Mouse (Mus musculus) midbrain, embryonic 11.5 days (tissue): ENCODE results near the gene Pvr. TPM values are rescaled to one million over a fixed set of nuclear protein-coding genes. Genes with fewer than 3 reads are reported as not detected.

ENCODE experiments used
- ATAC-seq: fragments of 200-750 bp; cut with Nextera tagmentation; 2 replicates; pipeline ENCODE4 v1.8.0; 2017; ENCODE audit warnings: moderate TSS enrichment, moderate library complexity; ENCODE audit not compliant: low FRiP score
- DNase-seq: peaks from one replicate; pipeline ENCODE4 v3.0.0; 2015; ENCODE audit warnings: low spot score; ENCODE audit errors: missing footprints
- H3K27ac ChIP-seq: fragments of 300-500 bp; sonication (generic); 2 replicates; pipeline ENCODE4 v1.5.1; 2014; ENCODE audit warnings: low read depth, low read length
- H3K27me3 ChIP-seq: fragments of 300-500 bp; sonication (generic); 2 replicates; pipeline ENCODE4 v1.6.1; 2014; ENCODE audit warnings: mild to moderate bottlenecking, low read length, moderate library complexity, mixed read lengths; ENCODE audit not compliant: control insufficient read depth, insufficient read depth
- H3K36me3 ChIP-seq: fragments of 300-500 bp; sonication (generic); 2 replicates; pipeline ENCODE4 v1.6.1; 2014; ENCODE audit warnings: mild to moderate bottlenecking, low read length, moderate library complexity, mixed read lengths; ENCODE audit not compliant: control insufficient read depth, insufficient read depth
- H3K4me1 ChIP-seq: fragments of 300-500 bp; sonication (generic); 2 replicates; pipeline ENCODE4 v1.6.1; 2014; ENCODE audit warnings: low read length; ENCODE audit not compliant: control insufficient read depth, insufficient read depth
- H3K4me2 ChIP-seq: fragments of 300-500 bp; sonication (generic); 2 replicates; pipeline ENCODE4 v1.6.1; 2014; ENCODE audit warnings: mild to moderate bottlenecking, moderate library complexity
- H3K4me3 ChIP-seq: fragments of 300-500 bp; sonication (generic); 2 replicates; pipeline ENCODE4 v1.5.1; 2014; ENCODE audit warnings: low read depth, low read length
- H3K9ac ChIP-seq: fragments of 300-500 bp; sonication (generic); 2 replicates; pipeline ENCODE4 v1.6.1; 2014; ENCODE audit warnings: low read length
- H3K9me3 ChIP-seq: fragments of 300-500 bp; sonication (generic); 2 replicates; pipeline ENCODE4 v1.6.1; 2016; ENCODE audit warnings: low read length; ENCODE audit not compliant: control insufficient read depth
- WGBS: fragments of 180-500 bp; shearing (Covaris S2); extraction: QIAGEN DNeasy Blood & Tissue Kit; methylation state at CpG from one replicate; pipeline ENCODE4 v1.1.7; 2014; 5-methylcytosine and 5-hydroxymethylcytosine counted together
- polyA plus RNA-seq: library from polyadenylated mRNA; unstranded; fragments of >200 nt; fragmentation: Nextera tagmentation; extraction: Ambion mirVana; gene quantifications from 2 replicates; pipeline ENCODE4 v1.2.1, GENCODE M21; 2014

The Pvr gene
- 2.8 and 3.0 TPM in 2 replicates for polyA plus RNA-seq

GRCm38 (mm10) chr7:19920506-19921261 lies at the start of gene Pvr:
Gene Pvr (minus strand): TSS chr7:19921160.
- H3K4me3 ChIP-seq, result peak within 1 kb of the TSS; percentile 62
- WGBS, result 0% methylated on average over 60 of the region's 60 CpGs
- DNase-seq (peak; percentile 97), ATAC-seq (peak; percentile 84)
- no peaks in the 10 kb centered on the region for H3K36me3 ChIP-seq
- H3K9ac ChIP-seq, result peak within 1 kb of the TSS; percentile 73
- H3K27ac ChIP-seq, result no peak within 1 kb of the TSS
- H3K4me2 ChIP-seq, result peak within 1 kb of the TSS; percentile 79
- H3K4me1 ChIP-seq, result peaks cover 2% of the 10 kb centered on the region; the same call in 1 of the 2 replicates
- H3K9me3 ChIP-seq, result no peaks in the 10 kb centered on the region
- no peaks in the 10 kb centered on the region for H3K27me3 ChIP-seq

GRCm38 (mm10) chr7:19970196-19970595 lies 49.2 kb upstream of the Pvr start:
- no peak overlapping the region for H3K9ac ChIP-seq
- ATAC-seq (no peak), DNase-seq (no peak)
- no peaks in the 10 kb centered on the region for H3K4me1 ChIP-seq
- H3K27me3 ChIP-seq, result no peaks in the 10 kb centered on the region
- WGBS, result 92% methylated on average over 8 of the region's 8 CpGs
- H3K36me3 ChIP-seq, result no peaks in the 10 kb centered on the region
- no peak overlapping the region for H3K4me2 ChIP-seq
- peaks cover 15% of the 10 kb centered on the region for H3K9me3 ChIP-seq
- no peak overlapping the region for H3K4me3 ChIP-seq
- no peak overlapping the region for H3K27ac ChIP-seq

- 94% methylated on average over 4 of the region's 4 CpGs for WGBS
- no peaks in the 10 kb centered on the region for H3K27me3 ChIP-seq
- H3K4me2 ChIP-seq, result no peak overlapping the region
- H3K27ac ChIP-seq, result no peak overlapping the region
- H3K4me1 ChIP-seq, result no peaks in the 10 kb centered on the region
- peaks cover 15% of the 10 kb centered on the region for H3K9me3 ChIP-seq
- no peak overlapping the region for H3K4me3 ChIP-seq
- no peak for DNase-seq
- H3K36me3 ChIP-seq, result no peaks in the 10 kb centered on the region
- no peak overlapping the region for H3K9ac ChIP-seq
- ATAC-seq, result no peak
Measured at GRCm38 (mm10) chr7:19969541-19970090, 48.7 kb upstream of the Pvr start.

- H3K9ac ChIP-seq, result no peak overlapping the region
- H3K9me3 ChIP-seq, result peaks cover 15% of the 10 kb centered on the region
- no peak overlapping the region for H3K27ac ChIP-seq
- H3K36me3 ChIP-seq, result no peaks in the 10 kb centered on the region
- H3K27me3 ChIP-seq, result no peaks in the 10 kb centered on the region
- WGBS, result 65% methylated on average over 3 of the region's 3 CpGs
- H3K4me3 ChIP-seq, result no peak overlapping the region
- H3K4me2 ChIP-seq, result no peak overlapping the region
- H3K4me1 ChIP-seq, result no peaks in the 10 kb centered on the region
- ATAC-seq (no peak), DNase-seq (no peak)
Measured at GRCm38 (mm10) chr7:19969106-19969505, 48.1 kb upstream of the Pvr start.

- ATAC-seq, result no peak
- no peak within 1 kb of the TSS for H3K4me2 ChIP-seq
- no peak within 1 kb of the TSS for H3K4me3 ChIP-seq
- H3K4me1 ChIP-seq, result no peaks in the 10 kb centered on the region
- no peak for DNase-seq
- H3K9me3 ChIP-seq, result peaks cover 10% of the 10 kb centered on the region
- H3K27ac ChIP-seq, result no peak within 1 kb of the TSS
- no peak within 1 kb of the TSS for H3K9ac ChIP-seq
- no peaks in the 10 kb centered on the region for H3K27me3 ChIP-seq
- no peaks in the 10 kb centered on the region for H3K36me3 ChIP-seq
- WGBS, result 80% methylated on average over 7 of the region's 7 CpGs
Measured at GRCm38 (mm10) chr7:19964985-19965579, 44.1 kb upstream of the Pvr start, which contains the start of gene Ceacam20. Gene Ceacam20 (plus strand): TSS chr7:19965412.

GRCm38 (mm10) chr7:19962423-19962822 lies 41.5 kb upstream of the Pvr start:
- Histone ChIP-seq H3K4me1 (no peaks in the 10 kb centered on the region), H3K9ac (no peak overlapping the region), H3K4me2 (no peak overlapping the region), H3K36me3 (no peaks in the 10 kb centered on the region), H3K27me3 (no peaks in the 10 kb centered on the region), H3K9me3 (no peaks in the 10 kb centered on the region), H3K27ac (no peak overlapping the region), H3K4me3 (no peak overlapping the region)
- DNase-seq, result no peak
- WGBS, result 74% methylated on average over 1 of the region's 1 CpGs
- ATAC-seq, result no peak

- WGBS, result 5% methylated on average over 7 of the region's 7 CpGs
- 0 out of 2 replicates have a peak, but pooled peaks have one; percentile 33 for ATAC-seq
- H3K4me1 ChIP-seq, result 0 out of 2 replicates have a peak, but pooled peaks cover 3% of the 10 kb centered on the region
- no peaks in the 10 kb centered on the region for H3K9me3 ChIP-seq
- H3K4me3 ChIP-seq, result no peak overlapping the region
- H3K27ac ChIP-seq, result no peak overlapping the region
- no peak overlapping the region for H3K4me2 ChIP-seq
- H3K36me3 ChIP-seq, result no peaks in the 10 kb centered on the region
- H3K27me3 ChIP-seq, result no peaks in the 10 kb centered on the region
- no peak overlapping the region for H3K9ac ChIP-seq
- peak; percentile 99 for DNase-seq
Measured at GRCm38 (mm10) chr7:19956341-19956781, 35.4 kb upstream of the Pvr start.

- Histone ChIP-seq H3K9ac (no peak overlapping the region), H3K9me3 (no peaks in the 10 kb centered on the region), H3K27me3 (no peaks in the 10 kb centered on the region), H3K27ac (no peak overlapping the region), H3K4me1 (0 out of 2 replicates have a peak, but pooled peaks cover 3% of the 10 kb centered on the region), H3K4me2 (no peak overlapping the region), H3K36me3 (no peaks in the 10 kb centered on the region), H3K4me3 (no peak overlapping the region)
- DNase-seq, result no peak
- ATAC-seq, result no peak
- WGBS, result 73% methylated on average over 4 of the region's 4 CpGs
Measured at GRCm38 (mm10) chr7:19955861-19956260, 34.9 kb upstream of the Pvr start.

- no peaks in the 10 kb centered on the region for H3K36me3 ChIP-seq
- DNase-seq, result no peak
- H3K4me2 ChIP-seq, result no peak overlapping the region
- H3K4me3 ChIP-seq, result no peak overlapping the region
- no peaks in the 10 kb centered on the region for H3K9me3 ChIP-seq
- 39% methylated on average over 9 of the region's 9 CpGs for WGBS
- 0 out of 2 replicates have a peak, but pooled peaks cover 3% of the 10 kb centered on the region for H3K4me1 ChIP-seq
- ATAC-seq, result peak; percentile 31; the same call in 1 of the 2 replicates
- no peaks in the 10 kb centered on the region for H3K27me3 ChIP-seq
- H3K27ac ChIP-seq, result no peak overlapping the region; the same call in 1 of the 2 replicates
- no peak overlapping the region for H3K9ac ChIP-seq
Measured at GRCm38 (mm10) chr7:19953054-19953453, 32.1 kb upstream of the Pvr start.
